Mouse (Mus musculus) thymus, postnatal 36 days (tissue): Measurements from ENCODE around the gene Stt3b.

Experiments used
- DNase-seq, 2 experiments: peaks; one replicate each; pipeline ENCODE4 v3.0.0; 2022; ENCODE audit warnings: mixed read lengths in 2 of 2

The Stt3b gene

GRCm38 (mm10) chr9:115260464-115260863 is 49.8 kb downstream of the Stt3b start:
- DNase-seq: no peak

- DNase-seq: no peak
Observed at GRCm38 (mm10) chr9:115259866-115260265, 50.4 kb downstream of the Stt3b start.

- no peak for DNase-seq
Observed at GRCm38 (mm10) chr9:115257733-115258286, 52.4 kb downstream of the Stt3b start.

DNA sequence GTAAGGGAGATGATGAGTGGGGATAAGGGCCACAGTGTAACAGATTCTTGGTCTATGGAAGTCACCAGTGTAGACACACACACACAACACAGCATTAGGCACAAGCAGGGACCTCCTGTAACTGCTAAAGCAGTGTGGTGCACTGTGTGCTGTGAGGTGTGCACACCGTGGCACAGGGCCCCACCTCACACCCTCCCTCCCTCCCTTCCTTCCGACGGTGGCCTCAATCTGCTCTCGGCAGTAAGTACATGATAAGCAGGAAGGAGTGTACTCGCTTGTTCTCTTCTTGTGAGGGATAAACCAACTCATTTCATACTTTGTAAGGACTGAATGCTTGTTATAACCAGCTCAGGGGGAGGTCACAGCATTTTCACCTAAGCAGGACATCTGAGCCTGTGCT is 61.1 kb downstream of the Stt3b start:
- no peak for DNase-seq

DNA sequence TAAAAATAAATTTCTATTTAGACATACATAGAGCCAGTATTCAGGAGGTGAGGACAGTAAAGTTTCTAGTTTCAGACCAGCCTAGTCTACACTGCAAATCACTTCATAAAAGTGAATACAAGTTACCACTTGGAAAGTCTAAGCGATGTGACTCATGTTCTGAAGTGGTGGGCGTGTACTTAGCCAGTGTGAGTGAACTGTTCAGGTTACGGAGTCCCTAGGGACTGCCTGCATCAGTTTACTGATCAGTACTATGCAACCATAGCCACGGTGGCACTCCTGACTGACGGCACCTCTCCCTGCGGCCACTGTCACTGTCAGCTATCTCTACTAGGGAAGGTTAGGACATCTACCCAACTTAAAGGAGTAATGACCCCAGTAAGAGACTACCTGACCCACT is 65.1 kb downstream of the Stt3b start:
- DNase-seq: no peak

DNA sequence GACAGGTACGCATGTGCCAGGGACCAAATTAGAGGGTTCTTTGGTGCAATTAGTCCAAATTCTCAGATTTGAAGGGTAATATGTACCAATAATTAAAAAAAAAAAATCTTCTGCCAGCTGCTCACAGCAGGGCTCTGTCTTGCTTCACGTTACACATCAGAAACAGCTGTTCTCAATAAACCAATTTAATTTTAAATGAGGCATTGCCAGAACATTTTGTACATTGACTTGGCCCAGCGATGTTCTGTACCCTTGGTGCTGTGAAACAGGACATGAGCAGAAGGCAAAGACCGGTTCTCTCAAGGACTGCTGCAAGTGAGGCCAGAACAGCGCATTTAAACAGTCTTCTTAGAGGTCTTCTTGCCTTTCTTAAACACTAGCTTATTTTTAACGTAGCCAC is 66.6 kb downstream of the Stt3b start:
- DNase-seq: no peak

- no peak for DNase-seq
Observed at GRCm38 (mm10) chr9:115239861-115240260, 70.4 kb downstream of the Stt3b start.

- DNase-seq: no peak
Observed at GRCm38 (mm10) chr9:115237943-115238342, 72.3 kb downstream of the Stt3b start.

- DNase-seq: no peak
Observed at GRCm38 (mm10) chr9:115236352-115236841, 73.8 kb downstream of the Stt3b start.

DNA sequence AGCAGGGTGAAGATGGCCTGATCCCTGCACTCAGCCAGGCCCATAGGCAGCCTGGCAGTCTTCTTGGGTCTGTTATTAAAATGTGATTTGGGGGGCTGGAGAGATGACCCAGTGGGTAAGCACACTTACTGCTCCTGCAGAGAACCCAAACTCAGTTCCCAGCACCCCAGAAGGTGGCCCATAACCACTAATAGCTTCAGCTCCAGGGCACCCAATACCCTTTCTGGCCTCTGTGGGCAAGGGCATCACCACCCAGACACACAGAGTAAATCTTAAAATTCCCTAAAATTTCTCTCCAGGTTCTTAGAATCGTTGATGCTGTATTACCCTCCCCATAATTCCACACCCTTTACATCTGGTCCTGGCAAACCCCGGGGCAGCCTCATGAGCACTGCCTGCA is 75.7 kb downstream of the Stt3b start:
- DNase-seq: no peak

GRCm38 (mm10) chr9:115233721-115234120 is 76.5 kb downstream of the Stt3b start:
- DNase-seq: no peak

- DNase-seq: no peak
Observed at GRCm38 (mm10) chr9:115231476-115231875, 78.7 kb downstream of the Stt3b start.

GRCm38 (mm10) chr9:115230141-115230540 is 80.1 kb downstream of the Stt3b start:
- no peak for DNase-seq

DNA sequence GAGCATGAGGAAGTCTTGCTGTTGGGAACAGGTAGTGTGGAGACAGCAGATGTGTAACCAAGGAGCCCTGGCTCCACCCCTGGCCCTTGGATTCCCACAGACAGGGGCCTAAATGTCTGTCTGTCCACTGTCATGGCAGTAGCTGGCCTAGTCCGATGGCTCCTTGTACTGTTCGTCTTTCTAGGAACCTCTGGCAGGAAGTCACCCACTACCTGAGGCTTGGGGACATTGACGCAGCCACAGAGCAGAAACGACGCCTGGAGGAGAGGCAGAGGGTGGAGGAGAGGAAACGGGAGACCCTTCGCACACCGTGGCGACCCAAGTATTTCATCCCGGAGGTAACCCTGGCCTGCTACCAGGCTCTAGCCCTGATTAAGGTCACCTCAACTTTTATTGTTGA is 80.5 kb downstream of the Stt3b start:
- DNase-seq: no peak

- DNase-seq: no peak
Observed at GRCm38 (mm10) chr9:115229145-115229544, 81.1 kb downstream of the Stt3b start.

- no peak for DNase-seq
Observed at GRCm38 (mm10) chr9:115224744-115225354, 85.4 kb downstream of the Stt3b start.

GRCm38 (mm10) chr9:115221265-115221664 is 89.0 kb downstream of the Stt3b start:
- no peak for DNase-seq

GRCm38 (mm10) chr9:115220466-115220865 is 89.8 kb downstream of the Stt3b start:
- DNase-seq: no peak

DNA sequence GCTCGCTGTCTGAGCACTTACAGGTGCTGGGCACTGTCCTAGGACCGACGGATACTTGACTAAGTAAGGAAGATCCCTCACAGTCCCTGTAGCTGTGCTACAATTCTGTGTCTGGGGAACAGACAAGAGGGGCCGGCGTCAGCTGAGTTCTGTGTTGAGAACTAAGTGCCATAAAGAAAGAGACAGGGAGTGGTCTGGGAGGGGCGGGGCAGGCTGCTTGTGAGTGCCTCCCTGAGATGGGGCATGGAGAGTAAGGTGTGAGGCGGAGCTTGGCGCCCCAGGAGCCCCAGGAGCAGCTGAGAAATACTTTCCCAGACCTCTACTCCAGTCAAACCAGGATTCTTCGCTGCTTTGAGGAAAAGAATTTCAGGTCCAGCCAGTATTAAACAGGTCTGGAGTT is 92.2 kb downstream of the Stt3b start:
- no peak for DNase-seq

DNA sequence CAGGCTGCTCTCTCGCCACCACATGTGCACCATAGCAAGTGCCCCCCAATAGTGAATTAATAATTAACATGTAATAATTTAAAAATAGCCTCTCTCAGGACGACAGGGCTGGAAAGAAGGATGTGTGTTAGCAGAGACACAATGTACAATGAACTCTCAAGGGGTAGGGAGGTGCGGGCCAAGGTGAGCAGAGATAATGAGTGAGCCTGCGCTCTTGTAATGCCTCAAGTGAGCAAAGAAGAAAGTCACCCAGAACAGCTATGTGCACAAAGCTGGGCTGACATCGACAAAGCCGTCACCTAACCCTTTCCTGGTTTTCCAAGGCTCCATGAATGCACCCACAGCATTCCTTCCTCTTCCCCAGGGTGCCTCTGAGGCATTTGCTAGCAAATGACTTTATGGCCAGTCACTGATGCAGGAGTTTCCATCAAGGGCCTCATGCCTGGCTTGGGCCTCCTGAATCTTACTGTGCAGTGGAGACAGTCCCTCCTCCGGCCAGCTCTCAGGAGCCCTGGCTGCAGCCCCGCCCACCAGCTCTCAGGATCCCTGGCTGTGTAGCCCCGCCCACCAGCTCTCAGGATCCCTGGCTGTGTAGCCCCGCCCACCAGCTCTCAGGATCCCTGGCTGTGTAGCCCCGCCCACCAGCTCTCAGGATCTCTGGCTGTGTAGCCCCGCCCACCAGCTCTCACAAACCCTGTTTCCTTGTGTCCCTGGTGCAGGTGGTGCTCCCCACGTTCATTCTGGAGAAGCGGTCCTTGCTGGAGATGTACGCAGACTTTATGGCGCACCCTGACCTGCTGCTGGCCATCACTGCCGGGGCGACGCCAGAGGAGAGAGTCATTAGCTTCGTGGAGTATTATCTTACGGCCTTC is 94.2 kb downstream of the Stt3b start:
- DNase-seq: peak in 1 of 2 experiments; percentile 17

DNA sequence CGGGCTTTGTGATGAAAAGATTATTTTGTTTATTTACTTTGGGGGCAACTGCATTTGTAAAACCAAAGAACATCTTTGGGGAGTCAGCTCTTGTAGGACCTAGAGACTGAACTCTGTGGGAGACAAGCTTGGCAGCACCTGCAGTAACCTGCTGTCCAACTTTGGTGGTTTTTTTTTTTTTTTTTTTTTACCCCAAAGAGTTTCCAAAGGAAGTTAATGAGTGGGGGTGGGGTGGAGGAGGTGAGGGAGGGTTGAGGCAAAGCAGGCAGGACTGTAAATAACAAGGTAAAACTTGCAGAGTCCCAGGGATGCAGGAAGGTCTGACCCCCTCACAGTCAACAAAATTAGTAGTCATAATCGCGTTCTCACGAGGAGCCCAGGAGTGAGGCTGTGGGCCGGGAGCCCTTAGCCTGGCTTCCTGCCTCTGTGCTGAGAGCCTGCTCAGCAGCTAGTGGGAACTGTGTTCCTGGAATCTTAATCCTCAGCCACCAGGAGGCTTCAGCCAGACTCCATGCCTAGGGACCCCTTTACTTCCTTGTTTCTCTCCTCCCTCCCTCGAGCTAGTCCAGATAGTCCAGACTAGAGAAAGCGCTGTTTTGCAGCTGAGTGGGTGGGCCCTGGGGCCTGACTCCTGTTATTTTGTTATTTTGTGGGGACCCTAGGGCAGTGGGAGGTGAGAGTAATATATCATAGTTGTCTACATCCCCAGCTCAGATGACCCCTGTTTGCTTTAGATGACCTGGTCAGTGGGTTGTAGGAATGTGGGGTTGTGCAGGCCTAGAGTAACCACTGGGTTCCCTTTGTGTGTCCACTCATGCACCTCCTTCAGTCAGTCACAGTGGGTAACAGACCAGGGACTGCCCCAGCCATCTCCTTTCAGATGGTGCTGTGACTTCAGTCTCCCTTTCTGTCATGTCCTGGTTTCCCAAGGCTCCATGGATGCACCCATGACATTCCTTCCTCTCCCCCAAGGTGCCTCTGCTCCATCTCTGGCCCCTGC is 95.3 kb downstream of the Stt3b start:
- DNase-seq: no peak

DNA sequence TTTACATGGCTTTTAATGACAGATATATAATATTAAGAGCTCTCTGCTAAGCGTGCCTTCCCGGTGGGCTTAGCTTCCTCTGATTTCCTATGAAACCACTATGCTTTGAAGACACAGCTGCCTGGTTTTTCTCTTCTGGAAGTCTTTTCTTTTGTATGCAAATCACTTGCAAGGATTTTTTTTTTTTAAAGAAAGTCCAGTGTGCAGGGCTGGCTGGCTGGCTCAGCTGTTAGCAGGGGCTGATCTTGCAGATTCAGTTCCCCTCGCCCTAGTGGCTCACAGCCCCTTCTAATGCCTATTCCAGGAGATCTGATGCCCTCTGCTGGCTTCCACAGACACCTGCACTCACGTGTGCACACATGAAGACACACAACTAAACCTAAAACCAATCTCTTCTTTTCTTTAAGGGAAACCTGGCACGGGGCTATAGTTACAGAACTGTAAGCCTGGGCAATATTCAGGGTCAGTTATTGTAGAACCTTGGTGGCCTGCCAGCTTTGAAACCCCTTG is 96.4 kb downstream of the Stt3b start:
- DNase-seq: no peak
